Mouse (Mus musculus): ENCODE results near the gene Scamp5.

The Scamp5 gene

DNA sequence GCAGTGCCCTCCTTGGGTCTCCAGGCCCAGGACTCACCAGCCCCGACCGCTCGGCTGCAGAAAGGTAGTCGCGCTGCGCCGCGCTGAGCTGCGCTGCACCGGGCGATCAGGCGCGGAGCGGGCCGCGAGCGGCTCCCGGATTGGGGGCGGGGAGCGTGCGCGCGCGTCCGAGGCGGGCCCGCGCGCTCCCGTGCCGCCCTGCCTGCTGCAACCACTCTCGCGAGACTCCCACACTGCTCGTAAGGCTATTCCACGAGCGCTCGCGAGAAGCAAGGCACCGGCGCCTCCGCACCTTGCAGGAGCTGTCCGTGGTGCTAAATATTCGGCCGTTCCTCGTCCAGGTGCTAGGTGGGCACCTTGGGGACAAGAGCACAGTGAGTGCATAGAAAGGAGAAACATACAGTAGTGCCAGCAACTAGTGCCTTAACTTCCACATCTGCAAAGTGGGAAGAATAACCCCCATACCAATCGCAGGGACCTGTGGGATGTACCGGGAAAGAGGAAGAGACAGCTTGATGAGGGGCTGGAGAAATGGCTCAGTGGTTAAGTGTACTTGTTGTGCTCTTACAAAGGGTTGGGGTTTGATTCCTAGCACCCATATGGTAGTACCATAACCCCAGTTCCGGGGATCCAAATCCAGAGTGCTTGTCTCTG lies at the start of gene Scamp5:
TSS of gene Scamp5 (minus strand) at position 165 of the 654 bp plus-strand sequence.
- peak; percentile 71 for DNase-seq (ENCODE audit: low read depth)

DNA sequence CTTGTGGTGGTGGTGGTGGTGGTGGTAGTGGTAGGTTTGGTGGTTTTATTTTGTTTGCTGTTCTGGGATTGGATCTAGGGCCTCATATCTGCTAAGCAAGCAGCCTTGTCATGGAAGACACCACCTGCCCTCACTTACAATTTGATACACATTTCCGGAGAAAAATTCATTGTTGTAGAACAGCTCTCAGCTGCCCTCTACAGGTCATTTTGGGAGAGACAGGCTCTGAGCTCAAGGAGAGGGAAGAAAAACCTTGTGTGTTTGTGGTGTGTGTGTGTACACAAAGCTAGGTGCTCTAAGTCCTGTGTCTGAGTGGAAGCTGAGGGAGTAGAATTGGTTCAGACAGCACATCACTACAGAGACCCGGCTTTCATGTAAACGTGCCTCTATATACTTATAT lies 49.3 kb upstream of the Scamp5 start:
- no peak for DNase-seq (ENCODE audit: low read depth)

DNA sequence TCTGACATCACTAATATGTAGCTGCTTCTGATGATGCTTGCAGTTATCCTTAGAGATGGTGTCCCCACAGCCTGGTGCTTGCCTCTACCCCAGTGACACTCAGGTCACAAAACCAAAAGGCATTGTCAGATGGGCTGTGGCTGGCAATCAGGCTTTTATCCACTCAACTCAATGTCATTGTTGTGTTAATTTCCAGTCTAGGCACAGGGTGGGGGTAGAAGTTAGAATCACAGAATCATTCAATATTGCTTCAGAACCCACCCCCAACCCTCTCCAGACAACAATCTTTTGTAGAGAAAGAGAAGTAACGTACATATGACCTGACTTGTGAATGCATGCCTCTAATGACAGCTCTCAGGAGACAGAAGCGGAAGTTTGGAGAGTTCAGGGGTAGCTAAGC lies 42.7 kb upstream of the Scamp5 start:
- no peak for DNase-seq (ENCODE audit: low read depth)

DNA sequence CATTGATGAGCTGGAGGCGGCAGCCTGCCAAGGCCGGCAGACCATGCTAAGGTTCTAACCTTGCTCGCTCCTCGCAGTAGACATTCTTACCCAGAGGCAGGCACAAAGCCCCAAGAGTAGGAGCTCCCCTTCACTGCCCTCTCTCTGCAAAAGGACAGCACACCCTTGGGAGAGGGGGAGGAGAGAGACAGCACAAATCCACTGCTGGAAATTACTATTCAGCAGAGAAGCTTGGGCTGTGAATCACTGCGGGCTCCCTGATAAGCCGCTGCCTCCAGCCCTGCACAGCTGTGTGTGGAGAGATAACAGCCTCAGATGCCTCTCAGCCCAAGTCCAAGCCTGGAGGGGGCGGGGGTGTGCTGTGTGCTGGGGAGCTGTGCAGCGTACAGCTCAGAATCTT lies 37.8 kb upstream of the Scamp5 start:
- peak; percentile 83 for DNase-seq (ENCODE audit: low read depth)

DNA sequence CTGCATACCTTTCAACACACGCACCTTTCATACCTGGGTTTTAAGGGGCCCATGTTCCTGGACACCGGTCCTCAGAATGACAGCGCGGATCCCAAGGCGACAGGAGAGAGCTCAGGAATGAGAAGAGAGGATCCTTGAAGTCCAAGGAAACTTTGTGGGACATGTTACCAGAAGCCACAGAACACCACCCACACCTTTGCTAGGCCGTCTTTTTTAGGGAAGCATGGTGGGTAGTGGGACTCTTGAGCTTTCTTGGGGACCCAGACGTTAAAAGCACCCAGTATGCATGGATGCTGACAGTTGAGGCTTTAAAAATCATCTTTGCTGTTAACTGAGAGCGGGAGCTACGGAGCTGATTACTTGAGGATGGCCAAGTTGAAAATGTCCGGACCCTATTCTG lies 37.0 kb upstream of the Scamp5 start:
- no peak for DNase-seq (ENCODE audit: low read depth)

DNA sequence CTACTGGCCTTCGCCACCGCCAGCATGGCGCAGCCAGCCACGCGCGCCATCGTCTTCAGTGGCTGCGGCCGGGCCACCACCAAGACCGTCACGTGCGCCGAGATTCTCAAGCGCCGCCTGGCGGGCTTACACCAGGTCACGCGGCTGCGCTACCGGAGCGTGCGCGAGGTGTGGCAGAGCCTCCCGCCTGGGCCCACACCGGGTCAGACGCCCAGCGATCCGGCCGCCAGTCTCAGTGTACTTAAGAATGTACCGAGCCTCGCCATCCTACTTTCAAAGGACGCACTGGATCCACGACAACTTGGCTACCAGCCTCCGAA lies 36.5 kb upstream of the Scamp5 start:
- no peak for DNase-seq (ENCODE audit: low read depth)

DNA sequence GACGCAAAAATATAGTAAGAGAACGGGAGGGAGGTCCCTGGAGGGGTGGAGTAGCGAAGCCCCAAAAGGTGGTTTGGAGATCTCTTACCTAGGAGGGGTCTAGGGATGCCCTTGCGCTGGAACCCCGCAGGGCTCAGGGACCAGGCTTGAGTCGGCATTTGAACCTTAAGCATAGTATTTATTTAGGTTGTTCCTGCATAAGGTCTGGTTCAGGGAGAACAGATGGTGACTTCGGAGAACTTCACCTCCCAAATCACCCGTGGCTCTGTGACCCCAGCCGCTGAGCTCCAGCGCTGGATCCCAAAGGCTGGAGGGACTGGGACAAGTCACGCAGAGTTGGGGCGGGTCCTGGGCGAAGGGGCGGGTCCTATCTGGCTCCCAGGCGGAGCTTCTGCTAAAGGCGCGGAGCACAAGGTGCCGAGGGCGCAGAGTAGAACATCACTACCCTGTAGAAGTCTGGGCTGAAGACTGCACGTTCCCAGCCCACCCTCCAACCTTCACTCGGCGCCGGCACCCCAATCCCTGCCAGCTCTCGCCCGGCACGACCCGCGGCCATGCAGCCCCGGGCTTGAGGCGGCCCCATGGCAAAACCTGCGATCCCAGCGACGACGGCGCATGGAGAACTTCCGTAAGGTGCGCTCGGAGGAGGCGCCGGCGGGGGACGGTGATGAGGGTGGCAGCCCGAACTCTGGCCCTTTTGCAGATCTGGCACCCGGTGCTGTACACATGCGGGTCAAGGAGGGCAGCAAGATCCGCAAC lies 35.9 kb upstream of the Scamp5 start, which contains the start of gene Rpp25:
TSS of gene Rpp25 (plus strand) at position 405 of the 759 bp plus-strand sequence.
- DNase-seq (ENCODE audit: low read depth), result no peak

DNA sequence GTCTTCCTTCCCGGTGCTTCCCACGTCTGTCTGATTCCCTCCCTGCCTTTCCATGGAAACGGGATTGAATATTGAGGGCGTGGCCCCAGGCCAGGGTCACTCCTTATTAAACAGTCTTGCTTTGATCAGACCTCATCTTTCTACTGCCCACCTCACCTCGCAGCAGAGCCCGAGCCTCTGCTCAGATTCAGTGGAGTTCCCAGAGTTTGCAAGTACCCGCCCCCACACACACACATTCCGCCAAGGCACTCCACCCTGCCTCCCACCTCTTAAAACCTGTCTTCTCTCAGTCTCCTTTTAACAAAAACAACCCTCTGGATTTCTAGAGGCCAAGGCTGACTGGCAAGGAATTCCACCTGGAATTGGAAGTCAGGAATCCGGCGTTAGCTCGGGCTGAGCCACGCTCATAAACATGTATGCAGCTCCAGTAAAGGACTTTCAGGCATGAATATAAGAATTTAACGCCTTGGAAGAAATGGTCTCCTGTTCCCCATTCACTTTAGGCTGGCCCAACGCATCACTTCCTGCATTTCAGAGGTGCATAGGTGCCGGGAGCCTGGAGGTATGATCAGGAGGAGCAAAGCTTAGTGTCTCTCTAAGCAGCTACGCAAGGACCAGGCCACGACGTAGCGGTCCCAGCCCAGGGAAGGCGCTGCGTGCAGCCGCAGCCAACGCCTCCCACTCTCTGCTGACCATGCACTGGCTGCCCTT lies 35.2 kb upstream of the Scamp5 start:
- no peak for DNase-seq (ENCODE audit: low read depth)

DNA sequence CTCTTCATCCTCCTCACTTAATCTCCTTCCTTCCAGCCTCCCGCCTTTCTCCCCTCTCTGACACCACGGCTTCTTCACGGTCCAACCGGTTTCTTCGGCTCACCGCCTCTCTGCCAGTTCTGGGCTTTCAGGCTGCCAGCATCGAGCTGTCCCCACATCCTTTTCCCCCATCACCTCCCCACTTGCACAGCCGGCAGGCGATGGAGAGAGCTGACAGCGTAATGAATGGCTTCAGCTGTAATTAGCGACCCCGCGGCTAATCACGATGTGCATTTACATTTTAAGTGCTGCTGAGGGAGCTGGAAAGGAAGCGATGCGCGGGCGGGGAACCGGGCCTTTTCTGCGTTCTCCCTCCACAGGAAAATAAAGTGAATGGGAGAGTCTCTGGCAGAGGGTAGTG lies 34.0 kb upstream of the Scamp5 start:
- no peak for DNase-seq (ENCODE audit: low read depth)

DNA sequence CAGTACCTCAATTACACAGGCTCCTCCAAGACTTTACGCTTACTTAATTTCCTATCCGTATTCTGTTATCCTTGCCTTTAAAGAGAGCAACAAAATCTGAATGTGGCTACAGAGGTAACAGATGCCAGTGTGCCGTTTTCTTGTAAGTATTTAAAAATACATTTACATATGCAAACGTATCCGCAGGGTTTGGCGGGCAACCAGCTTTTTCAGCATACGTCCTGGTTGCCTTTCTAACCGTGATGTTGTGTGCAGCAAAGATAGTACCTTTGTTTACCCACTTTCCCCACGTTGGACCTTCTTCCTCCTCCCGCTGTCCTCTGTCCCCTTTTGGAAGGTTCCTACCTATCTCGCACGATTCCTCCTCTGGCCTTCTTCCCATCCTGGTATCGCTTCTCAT lies 33.6 kb upstream of the Scamp5 start:
- no peak for DNase-seq (ENCODE audit: low read depth)

DNA sequence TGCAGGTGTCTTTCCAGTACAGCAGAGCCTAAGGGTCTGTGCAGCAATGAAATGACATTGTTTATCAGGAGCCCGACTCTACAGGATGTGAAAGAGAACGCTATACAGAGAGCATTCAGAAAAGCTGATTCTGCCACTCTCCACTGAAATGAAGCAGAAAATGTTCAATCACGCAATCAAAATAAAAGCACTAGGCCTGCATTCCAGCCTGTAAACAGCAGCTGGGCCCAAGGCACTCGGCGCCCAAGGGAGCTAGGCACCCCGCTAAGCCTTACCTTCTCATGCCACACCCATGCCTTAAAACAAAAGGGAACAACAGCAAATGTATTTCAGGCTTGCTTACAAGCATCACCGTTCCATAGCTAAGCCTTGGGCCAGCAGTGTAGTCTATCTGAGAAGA lies 30.7 kb upstream of the Scamp5 start:
- no peak for DNase-seq (ENCODE audit: low read depth)

DNA sequence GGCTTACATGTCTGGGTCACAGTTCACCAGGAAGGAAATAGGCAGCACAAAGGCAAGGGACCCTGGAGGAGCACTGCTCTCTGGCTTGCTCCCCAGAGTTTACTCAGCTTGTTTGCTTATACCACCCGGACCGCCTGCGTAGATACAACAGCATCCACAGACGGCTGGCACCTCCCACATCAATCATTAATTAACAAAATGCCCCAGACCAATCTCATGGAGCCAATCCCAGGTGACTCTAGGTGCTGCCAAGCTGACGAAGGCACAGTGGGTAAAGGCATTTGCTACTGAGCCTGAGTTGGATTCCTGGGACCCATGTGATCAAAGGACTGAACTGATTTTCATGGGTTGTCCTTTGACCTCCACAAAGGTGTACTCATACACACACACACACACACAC lies 29.4 kb upstream of the Scamp5 start:
- no peak for DNase-seq (ENCODE audit: low read depth)

DNA sequence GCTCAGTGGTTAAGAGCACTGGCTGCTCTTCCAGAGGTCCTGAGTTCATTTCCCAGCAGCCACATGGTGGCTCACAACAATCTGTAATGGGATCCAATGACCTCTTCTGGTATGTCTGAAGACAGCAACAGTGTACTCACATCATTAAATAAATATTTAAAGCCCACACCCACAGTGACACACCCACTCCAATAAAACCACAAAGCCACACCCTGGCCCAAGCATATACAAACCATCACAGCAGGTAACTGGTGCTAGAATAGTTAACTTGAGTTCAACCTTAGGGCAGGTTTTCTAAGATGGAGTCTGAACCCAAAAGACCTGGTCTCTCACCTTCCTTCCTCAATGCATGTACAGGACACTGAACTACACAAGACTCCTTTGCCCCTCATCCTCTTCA lies 27.1 kb upstream of the Scamp5 start:
- DNase-seq (ENCODE audit: low read depth), result no peak

DNA sequence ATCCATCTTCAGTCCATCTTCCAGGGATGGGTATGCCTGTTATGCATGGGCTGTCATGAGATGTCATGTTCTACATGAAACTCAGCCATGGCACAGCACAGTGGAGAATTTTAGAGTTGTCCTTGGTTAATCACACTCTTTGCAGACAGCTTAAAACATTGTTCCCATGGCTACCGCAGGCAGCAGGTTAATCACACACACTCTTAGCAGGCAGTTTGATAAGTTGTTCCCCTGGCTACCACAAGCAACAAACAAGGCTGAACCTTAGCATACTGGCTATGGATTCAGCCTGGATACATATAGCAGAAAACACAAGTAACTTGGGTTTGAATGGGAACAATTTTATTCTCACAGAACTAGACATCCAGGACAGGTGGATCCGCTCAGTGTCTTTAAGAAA lies 25.7 kb upstream of the Scamp5 start:
- no peak for DNase-seq (ENCODE audit: low read depth)

DNA sequence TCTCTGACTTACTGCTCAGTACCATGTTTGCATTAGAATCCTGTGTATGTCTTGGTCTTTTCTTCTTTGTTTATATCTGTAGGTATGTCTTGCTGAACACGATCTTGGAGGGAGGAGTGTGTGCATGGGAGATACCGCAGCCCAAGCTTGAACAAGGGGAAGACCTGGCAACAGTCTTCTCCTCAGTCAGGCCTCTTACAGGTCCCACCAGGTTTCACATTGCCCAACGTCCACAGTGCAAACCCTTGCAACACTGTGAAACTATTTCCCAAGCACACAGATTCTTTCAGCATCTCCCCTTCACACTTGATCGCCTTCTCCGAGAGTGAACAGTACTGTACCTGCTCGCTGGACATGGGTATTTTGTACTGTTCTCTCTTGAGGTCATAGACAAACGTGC lies 19.9 kb upstream of the Scamp5 start:
- DNase-seq (ENCODE audit: low read depth), result no peak

DNA sequence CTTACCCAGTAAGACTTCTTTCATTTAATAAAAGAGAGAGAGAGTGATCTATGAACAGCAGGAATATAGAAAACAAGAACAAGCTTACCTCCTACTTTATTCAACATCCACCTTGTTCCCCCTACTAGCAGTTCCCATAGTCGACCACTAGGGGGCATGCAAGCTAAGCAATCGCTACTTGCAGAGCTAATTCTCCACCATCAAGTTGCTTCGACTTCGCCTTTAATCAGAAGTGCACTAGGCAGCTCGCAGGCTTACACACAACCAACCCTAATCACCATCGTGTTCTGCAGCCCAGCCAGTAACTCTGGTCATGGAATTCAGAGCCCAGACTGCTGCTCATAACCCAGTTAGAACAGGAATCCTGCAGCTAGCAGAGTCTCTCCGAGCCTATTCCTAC lies 17.9 kb upstream of the Scamp5 start:
- peak; percentile 78 for DNase-seq (ENCODE audit: low read depth)

DNA sequence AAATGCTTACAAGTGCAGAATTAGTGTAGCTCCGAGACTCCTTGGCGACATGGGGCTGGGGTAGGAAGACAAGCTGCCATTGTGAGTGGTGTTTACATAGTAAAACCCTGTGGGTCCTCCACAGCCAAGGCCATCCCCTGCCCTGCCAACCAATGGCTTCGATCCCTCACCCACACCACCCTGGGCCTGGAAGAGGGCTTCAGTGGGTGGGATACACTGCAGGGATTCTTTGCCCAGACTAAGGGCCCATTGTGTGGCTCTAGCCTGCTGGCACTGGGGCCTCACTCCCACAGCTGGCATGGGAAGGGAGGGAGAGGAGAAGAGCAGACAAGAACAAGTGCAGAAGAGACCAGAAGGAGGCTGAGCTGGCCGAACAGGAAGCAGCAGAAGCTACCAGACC lies 1.1 kb upstream of the Scamp5 start:
- DNase-seq (ENCODE audit: low read depth), result no peak

DNA sequence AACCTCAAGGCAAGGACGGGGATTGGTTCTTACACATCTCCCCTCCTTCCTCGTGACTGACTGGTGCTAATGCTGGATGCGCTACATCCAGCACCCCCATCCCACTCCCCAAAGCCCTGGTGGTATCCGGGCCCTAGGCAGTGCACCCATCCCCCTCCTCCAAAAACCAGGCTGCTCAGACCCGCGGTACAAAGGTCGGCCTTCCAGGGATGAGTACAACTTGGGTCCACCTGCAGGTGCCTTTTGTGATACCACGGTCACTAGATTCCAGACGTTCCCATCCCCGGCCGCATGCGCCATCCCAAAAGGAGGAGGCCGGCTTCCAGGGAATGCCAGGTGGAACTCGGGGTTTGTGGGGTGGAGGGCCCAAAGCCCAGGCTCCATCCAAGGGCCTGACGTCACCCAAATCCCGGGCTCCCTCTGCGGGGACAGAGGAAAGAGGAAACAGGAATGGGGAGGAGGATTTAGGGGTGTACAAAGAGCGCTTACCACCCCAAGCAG lies 539 bp downstream of the Scamp5 start:
- DNase-seq (ENCODE audit: low read depth), result no peak

DNA sequence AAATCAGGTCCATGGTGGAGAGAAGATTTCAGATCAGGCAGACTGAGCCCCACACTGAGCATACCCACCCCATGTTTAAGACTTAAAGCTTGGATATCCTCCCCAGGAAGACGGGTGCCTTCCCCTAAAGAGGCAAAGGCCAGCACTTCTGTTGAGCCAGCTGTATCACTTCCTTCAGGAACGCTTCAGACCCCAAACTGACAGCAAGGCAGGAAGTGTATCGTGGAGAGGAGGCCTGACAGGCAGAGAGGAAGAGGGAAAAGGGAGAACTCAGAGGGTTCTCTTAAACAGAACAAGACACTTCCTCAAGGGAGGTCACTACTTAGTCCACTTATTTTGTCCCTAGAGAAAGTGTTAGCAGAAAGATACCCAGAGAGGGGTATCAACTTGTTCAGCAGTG lies 1.8 kb downstream of the Scamp5 start:
- DNase-seq (ENCODE audit: low read depth), result no peak

DNA sequence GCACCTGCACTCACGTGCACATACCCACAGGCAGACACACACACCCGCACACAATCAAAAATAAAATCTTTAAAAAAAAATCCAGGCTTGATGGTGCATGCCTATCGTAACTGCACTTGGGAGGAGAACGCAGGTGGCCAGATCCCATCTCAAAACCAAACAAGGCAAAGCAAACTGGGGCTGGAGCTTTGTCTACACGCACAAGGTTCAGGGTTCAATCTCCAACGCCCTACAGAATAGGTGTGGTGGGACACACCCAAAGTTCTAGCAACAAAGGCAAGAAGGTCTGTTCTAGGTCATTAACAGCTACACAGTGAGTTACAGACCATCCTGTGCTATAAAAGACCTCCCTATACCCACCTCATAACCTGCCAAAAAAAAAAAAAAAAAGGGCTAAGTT lies 5.0 kb downstream of the Scamp5 start:
- DNase-seq (ENCODE audit: low read depth), result no peak

DNA sequence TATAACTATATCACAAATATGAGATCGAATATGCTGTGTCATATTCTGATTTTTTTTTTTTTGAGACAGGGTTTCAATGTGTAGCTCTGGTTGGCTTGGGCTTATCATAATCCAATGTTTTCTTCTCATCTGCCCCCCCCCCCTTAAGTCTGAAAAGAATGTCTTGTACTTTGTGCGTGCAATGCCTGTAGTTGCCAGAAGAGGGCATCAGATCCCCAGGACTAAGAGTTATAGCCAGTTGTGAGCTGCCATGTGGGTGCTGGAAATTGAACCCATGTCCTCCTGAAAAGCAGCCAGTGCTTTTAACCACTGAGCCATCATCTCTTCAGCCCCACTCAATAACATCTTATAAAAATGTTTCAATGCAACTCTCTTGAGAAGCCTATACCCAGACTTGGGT lies 8.2 kb downstream of the Scamp5 start:
- DNase-seq (ENCODE audit: low read depth), result no peak

DNA sequence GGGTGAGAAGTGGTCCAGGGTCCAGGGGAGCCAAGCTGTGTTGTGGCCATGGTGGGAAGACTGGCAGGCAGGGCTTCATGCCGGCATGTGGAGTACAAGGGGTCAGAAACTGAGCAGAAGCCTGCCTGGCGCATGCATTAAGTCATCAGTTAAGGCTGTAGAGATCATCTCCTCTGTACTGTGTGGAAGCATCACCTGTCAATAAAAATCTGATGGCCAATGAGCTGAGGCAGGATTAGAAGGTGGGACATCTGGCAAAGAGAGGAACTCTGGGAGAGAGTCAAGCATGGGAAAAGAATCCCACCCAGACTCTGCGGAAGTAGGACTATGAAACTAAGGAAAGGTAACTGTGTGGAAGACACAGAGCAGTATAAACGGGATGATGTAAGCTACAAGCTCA lies 14.3 kb downstream of the Scamp5 start:
- DNase-seq (ENCODE audit: low read depth), result no peak

Measured in c-Kit-positive CD71-positive TER-119-negative erythroid progenitor cells, embryonic 14.5 days (primary cell).